Comparison of ENCODE assay signal across 27 mouse cellular contexts in the genomic region with DNA sequence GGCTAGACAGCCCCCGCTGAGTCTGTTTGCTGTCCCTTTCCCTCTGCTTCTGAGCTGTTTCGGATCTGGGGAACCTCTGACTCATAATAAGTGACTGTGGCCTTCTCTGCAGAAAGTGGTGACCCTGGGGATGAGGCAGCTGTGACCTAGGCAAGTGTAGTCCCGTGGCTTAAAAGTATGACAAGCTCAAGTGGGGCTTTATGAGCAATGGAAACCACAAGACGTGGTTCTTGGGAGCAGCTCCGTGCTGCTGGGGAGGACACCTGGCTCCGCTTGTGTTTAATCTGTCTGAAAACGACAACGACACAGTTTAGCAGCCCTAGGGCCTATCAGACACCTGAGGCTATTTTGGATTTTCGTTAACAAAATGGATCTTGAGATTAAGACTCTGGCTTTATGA.
DNase-seq lines count a peak whose midpoint lies in the region; TF ChIP-seq lines count a peak whose summit lies in the region.
"Had no signal": no experiment of that assay in that cellular context is flagged by ENCODE, and none has a peak within 500 bp of the region (broad histone marks: within the 10 kb centered on the region; RNA-seq: fewer than 3 reads in every experiment).

No protein-coding gene starts in this region.

- H3K36me3 ChIP-seq in thymus, adult 2 months (ENCODE audit: control insufficient read depth, insufficient read depth, low read length), result no peaks in the 10 kb centered on the region
- H3K36me3 ChIP-seq: embryonic facial prominence, embryonic 10.5 days; embryonic facial prominence, embryonic 15.5 days; forebrain, embryonic 12.5 days; hindbrain, embryonic 15.5 days; limb, embryonic 12.5 days; liver, embryonic 15.5 days; neural tube, embryonic 13.5 days; stomach, embryonic 15.5 days had no signal

- no peaks in the 10 kb centered on the region for H3K27me3 ChIP-seq in thymus, adult 2 months (ENCODE audit: control insufficient read depth, insufficient read depth, low read length)
- H3K27me3 ChIP-seq in cerebellum, adult 2 months (ENCODE audit: control insufficient read depth, insufficient read depth, low read length), result no peaks in the 10 kb centered on the region
- H3K27me3 ChIP-seq: embryonic facial prominence, embryonic 15.5 days; forebrain, embryonic 12.5 days; hindbrain, embryonic 15.5 days; limb, embryonic 12.5 days; liver, embryonic 15.5 days; neural tube, embryonic 13.5 days; stomach, embryonic 15.5 days had no signal

- no peak overlapping the region; the same call in 1 of the 2 replicates for H3K27ac ChIP-seq in thymus, adult 2 months (ENCODE audit: control insufficient read depth, insufficient read depth, low read length)
- H3K27ac ChIP-seq in cerebellum, adult 2 months (ENCODE audit: insufficient read depth, low read length), result no peak overlapping the region
- H3K27ac ChIP-seq: embryonic facial prominence, embryonic 10.5 days; embryonic facial prominence, embryonic 15.5 days; forebrain, embryonic 12.5 days; hindbrain, embryonic 15.5 days; layer of hippocampus, adult 2 months; left cerebral cortex, adult 2 months; limb, embryonic 12.5 days; liver, embryonic 15.5 days; neural tube, embryonic 13.5 days; stomach, embryonic 15.5 days had no signal

- WGBS in thymus, adult 2 months, result 24% methylated on average over 9 of the region's 9 CpGs
- 90% methylated on average over 9 of the region's 9 CpGs for WGBS in cerebellum, adult 2 months

- DNase-seq in adrenal gland, adult 2 months, result peak; percentile 70
- no peak for DNase-seq in adrenal gland, adult 18-20 months (ENCODE audit: low spot score in 2 of 2)
- DNase-seq in adrenal gland, postnatal 14 days, result peak; percentile 36
- peak; percentile 42 for DNase-seq in thymus, adult 2 months
- DNase-seq in thymus, postnatal 36 days, result peak; percentile 29 to 60
- no peak for DNase-seq in cerebellum, adult 18-20 months
- DNase-seq in cerebellum, adult 2 months, result no peak
- no peak for DNase-seq in gastrocnemius, postnatal 10 days
- DNase-seq: cerebellum, adult 11 months; cerebellum, postnatal 10 days; gastrocnemius, postnatal 25 days; heart, adult 18-20 months; heart, postnatal 10 days; kidney, adult 11 months; kidney, postnatal 25 days; lung, embryonic 14.5 days; lung, postnatal 14 days had no signal

- peaks cover 14% of the 10 kb centered on the region for H3K4me1 ChIP-seq in thymus, adult 2 months (replicated peaks; ENCODE audit: control insufficient read depth, insufficient read depth, low read length)
- no peaks in the 10 kb centered on the region for H3K4me1 ChIP-seq in cerebellum, adult 2 months (ENCODE audit: control insufficient read depth, insufficient read depth, low read length)
- H3K4me1 ChIP-seq: embryonic facial prominence, embryonic 15.5 days; forebrain, embryonic 12.5 days; hindbrain, embryonic 15.5 days; limb, embryonic 12.5 days; liver, embryonic 15.5 days; neural tube, embryonic 13.5 days; stomach, embryonic 15.5 days had no signal

- no peak for TF ChIP-seq POLR2A in thymus, adult 2 months (IDR thresholded peaks at IDR 0.05; ENCODE audit: control insufficient read depth, extremely low read depth, insufficient read depth, low read length, poor library complexity)
- no peak for TF ChIP-seq POLR2A in cerebellum, adult 2 months (IDR thresholded peaks at IDR 0.05; ENCODE audit: borderline replicate concordance, insufficient read depth, low read length)

- TF ChIP-seq CTCF in thymus, adult 2 months (IDR thresholded peaks at IDR 0.05; ENCODE audit: borderline replicate concordance, control insufficient read depth, extremely low read depth, insufficient read depth, low read length, poor library complexity), result no peak
- no peak for TF ChIP-seq CTCF in cerebellum, adult 2 months (IDR thresholded peaks at IDR 0.05; ENCODE audit: borderline replicate concordance, insufficient read depth, low read depth, low read length)

- H3K4me3 ChIP-seq in thymus, adult 2 months (ENCODE audit: control insufficient read depth, insufficient read depth, low read length), result no peak overlapping the region
- H3K4me3 ChIP-seq in cerebellum, adult 2 months (replicated peaks; ENCODE audit: insufficient read depth, low read depth, low read length), result no peak overlapping the region
- H3K4me3 ChIP-seq: embryonic facial prominence, embryonic 10.5 days; embryonic facial prominence, embryonic 15.5 days; forebrain, embryonic 12.5 days; hindbrain, embryonic 15.5 days; layer of hippocampus, adult 2 months; left cerebral cortex, adult 2 months; limb, embryonic 12.5 days; liver, embryonic 15.5 days; neural tube, embryonic 13.5 days; stomach, embryonic 15.5 days had no signal

Comparison
In these comparisons a context has a peak if more than half of its experiments do, and no peak if none do; other contexts are left out.
1. DNase-seq: peak in adrenal gland, adult 2 months (single experiment), adrenal gland, postnatal 14 days (single experiment), thymus, adult 2 months (single experiment) and thymus, postnatal 36 days (2 of 2); none in adrenal gland, adult 18-20 months (0 of 2), cerebellum, adult 18-20 months (0 of 2), cerebellum, adult 2 months (0 of 2) and gastrocnemius, postnatal 10 days (single experiment).